Mouse (Mus musculus) forebrain, embryonic 12.5 days (tissue): Measurements from ENCODE around the gene Ovca2. TPM values are rescaled to one million over a fixed set of nuclear protein-coding genes. Genes with fewer than 3 reads are reported as not detected.

ENCODE experiments used
- ATAC-seq: fragments of 200-750 bp; cut with Nextera tagmentation; 2 replicates; pipeline ENCODE4 v1.8.0; 2017; ENCODE audit warnings: moderate TSS enrichment; ENCODE audit not compliant: low FRiP score
- H3K27ac ChIP-seq: fragments of 300-500 bp; sonication (generic); 2 replicates; pipeline ENCODE4 v1.5.1; 2016; ENCODE audit warnings: mild to moderate bottlenecking
- H3K27me3 ChIP-seq: fragments of 300-500 bp; sonication (generic); 2 replicates; pipeline ENCODE4 v1.6.1; 2016; ENCODE audit warnings: mild to moderate bottlenecking
- H3K36me3 ChIP-seq: fragments of 300-500 bp; sonication (generic); replicated peaks from 2 replicates; pipeline ENCODE4 v1.6.1; 2016; ENCODE audit warnings: mild to moderate bottlenecking
- H3K4me1 ChIP-seq: fragments of 300-500 bp; sonication (generic); 2 replicates; pipeline ENCODE4 v1.6.1; 2016
- H3K4me2 ChIP-seq: fragments of 300-500 bp; sonication (generic); 2 replicates; pipeline ENCODE4 v1.6.1; 2016; ENCODE audit warnings: mild to moderate bottlenecking, moderate library complexity
- H3K4me3 ChIP-seq: fragments of 300-500 bp; sonication (generic); replicated peaks from 2 replicates; pipeline ENCODE4 v1.5.1; 2016; ENCODE audit warnings: mild to moderate bottlenecking
- H3K9ac ChIP-seq: fragments of 300-500 bp; sonication (generic); 2 replicates; pipeline ENCODE4 v1.6.1; 2016; ENCODE audit warnings: mild to moderate bottlenecking
- H3K9me3 ChIP-seq: fragments of 300-500 bp; sonication (generic); 2 replicates; pipeline ENCODE4 v1.6.1; 2016
- WGBS: fragments of 180-500 bp; shearing (Covaris S2); methylation state at CpG from one replicate; pipeline ENCODE4 v1.1.7; 2016; 5-methylcytosine and 5-hydroxymethylcytosine counted together
- polyA plus RNA-seq: library from polyadenylated mRNA; unstranded; fragments of >200 nt; fragmentation: Nextera tagmentation; extraction: Ambion mirVana; gene quantifications from 2 replicates; pipeline ENCODE4 v1.2.1, GENCODE M21; 2016

The Ovca2 gene
- polyA plus RNA-seq, 1 experiment from 2014 or later, result 24.3 TPM

- H3K36me3 ChIP-seq, result no peaks in the 10 kb centered on the region
- peaks cover 26% of the 10 kb centered on the region for H3K27me3 ChIP-seq
- H3K9me3 ChIP-seq, result no peaks in the 10 kb centered on the region
- ATAC-seq, result no peak
- WGBS, result 56% methylated on average over 4 of the region's 4 CpGs
- H3K4me1 ChIP-seq, result peaks cover 60% of the 10 kb centered on the region
- H3K4me3 ChIP-seq, result no peak overlapping the region
- H3K4me2 ChIP-seq, result no peak overlapping the region
- no peak overlapping the region for H3K9ac ChIP-seq
- H3K27ac ChIP-seq, result no peak overlapping the region
Observed at GRCm38 (mm10) chr11:75210093-75210492, 31.5 kb upstream of the Ovca2 start.

- ATAC-seq, result no peak
- Histone ChIP-seq H3K9me3 (no peaks in the 10 kb centered on the region), H3K27me3 (peaks cover 19% of the 10 kb centered on the region), H3K36me3 (no peaks in the 10 kb centered on the region), H3K27ac (no peak overlapping the region), H3K9ac (no peak overlapping the region), H3K4me1 (peaks cover 61% of the 10 kb centered on the region), H3K4me2 (no peak overlapping the region), H3K4me3 (no peak overlapping the region)
- WGBS, result 69% methylated on average over 4 of the region's 4 CpGs
Observed at GRCm38 (mm10) chr11:75209363-75209762, 30.7 kb upstream of the Ovca2 start.

- no peak for ATAC-seq
- WGBS, result 85% methylated on average over 4 of the region's 4 CpGs
- no peaks in the 10 kb centered on the region for H3K36me3 ChIP-seq
- no peak overlapping the region for H3K4me2 ChIP-seq
- no peak overlapping the region for H3K4me3 ChIP-seq
- H3K27ac ChIP-seq, result no peak overlapping the region
- H3K9me3 ChIP-seq, result no peaks in the 10 kb centered on the region
- H3K4me1 ChIP-seq, result peaks cover 46% of the 10 kb centered on the region
- no peaks in the 10 kb centered on the region for H3K27me3 ChIP-seq
- H3K9ac ChIP-seq, result no peak overlapping the region
Observed at GRCm38 (mm10) chr11:75206347-75206746, 27.7 kb upstream of the Ovca2 start.

- WGBS, result 36% methylated on average over 8 of the region's 9 CpGs
- Histone ChIP-seq H3K9ac (no peak overlapping the region), H3K36me3 (no peaks in the 10 kb centered on the region), H3K4me2 (no peak overlapping the region), H3K9me3 (no peaks in the 10 kb centered on the region), H3K4me3 (no peak overlapping the region), H3K4me1 (peaks cover 30% of the 10 kb centered on the region; the same call in 1 of the 2 replicates), H3K27ac (no peak overlapping the region), H3K27me3 (peaks cover 13% of the 10 kb centered on the region; the same call in 1 of the 2 replicates)
- ATAC-seq, result no peak
Observed at GRCm38 (mm10) chr11:75204472-75204871, 25.8 kb upstream of the Ovca2 start.

GRCm38 (mm10) chr11:75203926-75204325, 25.3 kb upstream of the Ovca2 start:
- H3K4me1 ChIP-seq, result peaks cover 25% of the 10 kb centered on the region; the same call in 1 of the 2 replicates
- H3K4me3 ChIP-seq, result no peak overlapping the region
- 80% methylated on average over 4 of the region's 4 CpGs for WGBS
- no peak overlapping the region for H3K4me2 ChIP-seq
- H3K36me3 ChIP-seq, result no peaks in the 10 kb centered on the region
- no peaks in the 10 kb centered on the region for H3K9me3 ChIP-seq
- no peak overlapping the region for H3K27ac ChIP-seq
- no peak overlapping the region for H3K9ac ChIP-seq
- H3K27me3 ChIP-seq, result peaks cover 18% of the 10 kb centered on the region; the same call in 1 of the 2 replicates
- ATAC-seq, result no peak

DNA sequence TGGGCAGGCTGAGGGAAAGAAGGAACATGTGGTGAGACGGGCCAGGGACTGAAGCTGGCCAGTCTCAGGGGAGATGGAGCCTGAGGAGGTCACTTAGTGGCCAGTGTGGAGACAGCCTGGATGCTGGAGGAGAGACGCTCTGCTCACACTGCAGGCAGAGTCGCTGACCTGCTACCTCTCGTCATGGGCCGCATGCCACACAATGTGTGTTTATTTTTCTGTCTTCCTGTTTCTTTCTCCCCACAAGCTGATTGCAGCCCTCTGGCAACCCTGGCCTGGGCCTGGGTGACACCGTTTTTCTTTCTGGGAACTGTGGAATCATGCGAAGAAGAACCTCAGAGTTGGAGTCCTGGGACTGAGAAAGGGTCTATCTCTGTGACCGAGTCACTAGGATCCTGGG, 23.1 kb upstream of the Ovca2 start:
- Histone ChIP-seq H3K4me1 (peaks cover 23% of the 10 kb centered on the region; the same call in 1 of the 2 replicates), H3K27ac (no peak overlapping the region)

GRCm38 (mm10) chr11:75200935-75201334, 22.3 kb upstream of the Ovca2 start:
- no peak for ATAC-seq
- Histone ChIP-seq H3K36me3 (no peaks in the 10 kb centered on the region), H3K9me3 (no peaks in the 10 kb centered on the region), H3K27ac (no peak overlapping the region), H3K27me3 (peaks cover 47% of the 10 kb centered on the region), H3K4me1 (peaks cover 26% of the 10 kb centered on the region; the same call in 1 of the 2 replicates), H3K9ac (no peak overlapping the region), H3K4me2 (no peak overlapping the region), H3K4me3 (no peak overlapping the region)
- 86% methylated on average over 12 of the region's 12 CpGs for WGBS

More for the DNA sequence above, 23.1 kb upstream of the Ovca2 start:
- Histone ChIP-seq H3K9me3 (no peaks in the 10 kb centered on the region), H3K36me3 (no peaks in the 10 kb centered on the region), H3K27me3 (peaks cover 39% of the 10 kb centered on the region), H3K9ac (no peak overlapping the region), H3K4me2 (no peak overlapping the region), H3K4me3 (no peak overlapping the region)
- 77% methylated on average over 8 of the region's 8 CpGs for WGBS
- ATAC-seq, result no peak

GRCm38 (mm10) chr11:75199951-75200350, 21.3 kb upstream of the Ovca2 start:
- Histone ChIP-seq H3K9ac (no peak overlapping the region), H3K4me2 (no peak overlapping the region), H3K36me3 (no peaks in the 10 kb centered on the region), H3K4me3 (no peak overlapping the region), H3K4me1 (peaks cover 35% of the 10 kb centered on the region), H3K27ac (no peak overlapping the region), H3K9me3 (no peaks in the 10 kb centered on the region), H3K27me3 (peaks cover 57% of the 10 kb centered on the region)
- 84% methylated on average over 5 of the region's 5 CpGs for WGBS
- no peak for ATAC-seq

DNA sequence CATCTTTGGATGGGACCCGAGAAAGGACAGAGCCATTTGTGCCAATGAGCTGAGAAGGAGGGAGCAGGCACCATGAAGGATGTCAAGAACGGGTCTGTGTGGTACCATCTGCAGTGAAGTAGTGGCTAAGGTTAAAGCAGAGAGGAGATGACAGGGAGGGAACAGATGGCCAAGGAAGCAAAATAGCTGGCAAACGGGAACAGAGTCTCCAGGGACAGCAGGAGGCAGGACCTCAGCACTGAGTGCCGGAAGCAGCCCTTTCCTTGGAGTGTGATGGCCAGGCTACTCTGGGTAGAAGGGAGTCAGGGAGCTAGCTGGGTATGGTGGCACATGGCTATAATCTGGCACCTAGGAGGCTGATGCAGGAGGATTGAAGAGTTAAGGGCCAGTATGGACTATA, 20.2 kb upstream of the Ovca2 start:
- Histone ChIP-seq H3K4me1 (peaks cover 36% of the 10 kb centered on the region), H3K27ac (no peak overlapping the region), H3K36me3 (no peaks in the 10 kb centered on the region), H3K27me3 (peaks cover 68% of the 10 kb centered on the region), H3K9me3 (no peaks in the 10 kb centered on the region), H3K4me2 (no peak overlapping the region), H3K4me3 (no peak overlapping the region), H3K9ac (no peak overlapping the region)
- no peak for ATAC-seq
- 77% methylated on average over 4 of the region's 4 CpGs for WGBS

- ATAC-seq, result no peak
- no peak overlapping the region for H3K4me3 ChIP-seq
- no peak overlapping the region for H3K4me2 ChIP-seq
- 41% methylated on average over 7 of the region's 7 CpGs for WGBS
- H3K9ac ChIP-seq, result no peak overlapping the region
- no peaks in the 10 kb centered on the region for H3K9me3 ChIP-seq
- H3K4me1 ChIP-seq, result peaks cover 41% of the 10 kb centered on the region
- H3K36me3 ChIP-seq, result no peaks in the 10 kb centered on the region
- H3K27me3 ChIP-seq, result peaks cover 77% of the 10 kb centered on the region
- no peak overlapping the region for H3K27ac ChIP-seq
Observed at GRCm38 (mm10) chr11:75197956-75198355, 19.3 kb upstream of the Ovca2 start.

DNA sequence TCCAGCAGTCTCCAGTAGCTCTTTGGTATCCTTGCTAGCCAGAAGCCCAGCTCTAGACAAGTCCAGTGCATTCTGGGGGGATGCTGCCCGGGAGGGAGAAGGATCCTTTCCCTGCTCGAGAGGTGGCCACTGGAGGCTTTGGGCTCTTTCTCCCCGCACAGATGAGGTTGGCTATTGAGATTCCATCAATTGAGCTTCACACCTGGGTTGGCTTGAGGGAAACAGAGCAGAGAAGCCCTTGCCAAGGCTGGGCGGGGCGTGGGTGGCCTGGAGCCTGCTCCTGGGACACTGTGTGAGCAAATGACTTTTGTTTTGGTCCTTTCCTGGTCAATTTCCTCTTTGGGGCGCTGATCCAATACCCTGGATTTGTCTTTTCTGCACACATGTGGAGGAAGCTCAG, 17.5 kb upstream of the Ovca2 start:
- Histone ChIP-seq H3K36me3 (no peaks in the 10 kb centered on the region), H3K4me3 (no peak overlapping the region), H3K27me3 (peaks cover 95% of the 10 kb centered on the region), H3K9ac (no peak overlapping the region; the same call in 1 of the 2 replicates), H3K27ac (no peak overlapping the region), H3K4me1 (peaks cover 40% of the 10 kb centered on the region), H3K9me3 (no peaks in the 10 kb centered on the region), H3K4me2 (no peak overlapping the region)
- 44% methylated on average over 6 of the region's 6 CpGs for WGBS
- no peak for ATAC-seq

DNA sequence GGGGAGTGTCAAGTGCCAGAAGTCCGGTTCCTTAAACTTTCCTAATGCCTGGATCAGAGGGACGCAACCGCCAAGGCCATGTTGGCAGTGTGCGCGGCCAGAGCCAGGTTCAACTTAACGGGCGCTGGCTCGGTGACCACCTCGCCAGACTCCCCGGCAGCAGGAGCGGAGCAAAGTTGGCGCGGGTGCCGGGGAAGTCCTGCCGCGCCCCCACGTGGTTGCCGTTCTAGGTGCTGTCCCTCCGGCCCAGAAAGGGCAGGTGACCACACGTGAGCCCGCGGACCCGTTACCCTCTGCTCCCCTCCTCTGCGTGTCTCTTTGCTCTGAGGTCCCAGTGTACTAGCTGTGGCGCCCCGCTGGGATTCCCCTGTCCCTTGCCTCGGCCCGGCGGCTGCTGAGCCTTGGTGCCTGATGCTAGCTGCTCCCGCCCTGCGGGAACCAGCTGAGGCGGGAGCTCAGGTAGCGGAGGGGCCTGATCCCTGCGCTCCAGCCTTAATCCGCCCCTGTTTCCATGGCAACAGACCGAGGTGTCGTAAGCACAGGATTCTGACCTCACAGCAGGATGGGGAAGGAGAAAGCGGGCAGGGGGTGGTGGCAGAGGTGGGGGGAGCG, 16.3 kb upstream of the Ovca2 start:
- peak overlapping the region; percentile 69 for H3K4me2 ChIP-seq
- ATAC-seq, result peak; percentile 28; the same call in 1 of the 2 replicates
- no peak overlapping the region for H3K27ac ChIP-seq
- H3K9ac ChIP-seq, result peak overlapping the region; percentile 48
- no peaks in the 10 kb centered on the region for H3K36me3 ChIP-seq
- peak overlapping the region; percentile 49 for H3K4me3 ChIP-seq
- peaks cover 48% of the 10 kb centered on the region for H3K4me1 ChIP-seq
- WGBS, result 1% methylated on average over 39 of the region's 39 CpGs
- H3K27me3 ChIP-seq, result peaks cover 90% of the 10 kb centered on the region
- H3K9me3 ChIP-seq, result no peaks in the 10 kb centered on the region
